Mouse (Mus musculus) ovary, adult 18-20 months (tissue): ENCODE measurements at regions not wholly inside any gene's neighbourhood (a gene's known extent, or its start where the extent isn't known, plus 50 kb on each side); places are given as distances from the start of the nearest gene placed in this dataset.

Source experiments
- DNase-seq: peaks from one replicate; pipeline ENCODE4 v3.0.0; 2022; ENCODE audit warnings: low spot score, mixed read lengths

GRCm38 (mm10) chr4:56068859-56069258 lies 536.6 kb upstream of the Klf4 start:
- DNase-seq = no peak

GRCm38 (mm10) chr4:56064657-56065056 lies 532.4 kb upstream of the Klf4 start:
- DNase-seq = no peak

- DNase-seq = no peak
Measured at GRCm38 (mm10) chr4:56051792-56052380, 519.6 kb upstream of the Klf4 start.

GRCm38 (mm10) chr4:56039327-56039726 lies 507.1 kb upstream of the Klf4 start:
- no peak for DNase-seq

- DNase-seq = no peak
Measured at GRCm38 (mm10) chr4:56036334-56036733, 504.1 kb upstream of the Klf4 start.

- DNase-seq = no peak
Measured at GRCm38 (mm10) chr4:56035543-56035942, 503.3 kb upstream of the Klf4 start.

GRCm38 (mm10) chr4:56028441-56028840 lies 496.2 kb upstream of the Klf4 start:
- DNase-seq = no peak

GRCm38 (mm10) chr4:56027258-56027657 lies 495.0 kb upstream of the Klf4 start:
- DNase-seq = no peak

GRCm38 (mm10) chr4:56024478-56024877 lies 492.2 kb upstream of the Klf4 start:
- no peak for DNase-seq

GRCm38 (mm10) chr4:56018212-56018611 lies 485.9 kb upstream of the Klf4 start:
- no peak for DNase-seq

GRCm38 (mm10) chr4:56015481-56015880 lies 483.2 kb upstream of the Klf4 start:
- no peak for DNase-seq

GRCm38 (mm10) chr4:56008287-56008686 lies 476.0 kb upstream of the Klf4 start:
- DNase-seq = no peak

- DNase-seq = no peak
Measured at GRCm38 (mm10) chr4:56004227-56004626, 472.0 kb upstream of the Klf4 start.

- DNase-seq = no peak
Measured at GRCm38 (mm10) chr4:56001312-56001731, 469.1 kb upstream of the Klf4 start.

- no peak for DNase-seq
Measured at GRCm38 (mm10) chr4:55984026-55984425, 451.8 kb upstream of the Klf4 start.

- no peak for DNase-seq
Measured at GRCm38 (mm10) chr4:55978539-55978938, 446.3 kb upstream of the Klf4 start.

- no peak for DNase-seq
Measured at GRCm38 (mm10) chr4:55976265-55976664, 444.0 kb upstream of the Klf4 start.

- no peak for DNase-seq
Measured at GRCm38 (mm10) chr4:55973706-55974105, 441.4 kb upstream of the Klf4 start.

- DNase-seq = no peak
Measured at GRCm38 (mm10) chr4:55972235-55972819, 440.1 kb upstream of the Klf4 start.

GRCm38 (mm10) chr4:55960063-55960462 lies 427.8 kb upstream of the Klf4 start:
- no peak for DNase-seq

- DNase-seq = no peak
Measured at GRCm38 (mm10) chr4:55953701-55954100, 421.4 kb upstream of the Klf4 start.

- DNase-seq = no peak
Measured at GRCm38 (mm10) chr4:55952220-55952619, 420.0 kb upstream of the Klf4 start.

- no peak for DNase-seq
Measured at GRCm38 (mm10) chr4:55941423-55941822, 409.2 kb upstream of the Klf4 start.

GRCm38 (mm10) chr4:55938383-55938782 lies 406.1 kb upstream of the Klf4 start:
- DNase-seq = no peak
